Mouse (Mus musculus): Measurements from ENCODE around the gene Lsamp. TPM values are rescaled to one million over a fixed set of nuclear protein-coding genes. Genes with fewer than 3 reads are reported as not detected.

The Lsamp gene
- total RNA-seq, 2 experiments from 2014 or later, result 430 to 462 TPM

DNA sequence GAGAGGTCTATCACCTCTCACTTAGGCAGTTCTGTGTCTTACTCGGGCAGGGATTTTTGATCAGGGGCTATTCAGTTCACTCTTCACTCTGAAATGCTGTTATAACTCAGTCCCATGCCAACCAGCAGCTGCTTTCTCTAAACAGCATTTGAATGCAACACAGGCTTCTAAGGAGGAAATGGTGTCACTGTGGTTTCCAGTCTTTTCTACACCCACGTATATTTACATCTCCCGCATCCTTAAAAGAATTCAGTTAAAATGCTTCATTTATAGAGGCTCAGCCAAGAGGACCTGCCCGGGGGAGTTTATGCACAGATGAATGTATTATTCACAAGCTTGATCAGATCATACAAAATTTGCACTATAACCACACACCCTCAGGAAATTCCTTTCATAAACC, 306.0 kb downstream of the Lsamp start:
- no peak for DNase-seq

DNA sequence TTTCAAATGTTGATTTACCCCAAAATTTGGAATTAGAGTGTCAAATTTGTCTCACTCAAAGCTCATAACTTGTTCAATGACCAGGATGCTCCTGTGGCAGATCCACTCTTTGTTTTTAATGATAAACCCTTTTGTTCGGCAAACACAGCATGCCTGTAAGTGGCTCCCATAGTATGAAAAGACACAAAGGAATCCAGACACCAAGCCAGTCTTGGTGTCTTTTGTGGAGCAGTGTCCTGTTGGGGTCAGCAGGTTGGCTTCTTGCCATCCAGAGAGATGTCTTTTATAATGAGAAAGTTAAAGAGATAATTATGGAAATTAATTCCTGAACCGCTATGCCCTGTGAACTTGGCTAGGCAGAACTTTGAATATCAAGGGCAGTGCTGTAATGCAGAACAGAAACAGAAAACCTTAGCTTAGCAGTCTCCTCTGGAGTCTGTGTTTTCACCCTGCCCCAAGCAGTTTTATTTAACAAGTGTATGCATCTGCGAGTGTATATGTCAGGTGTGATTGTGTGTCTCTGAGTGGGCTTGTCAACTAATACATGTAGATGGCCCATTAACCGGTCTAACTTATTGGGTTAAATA, 310.2 kb downstream of the Lsamp start:
- DNase-seq, result no peak

DNA sequence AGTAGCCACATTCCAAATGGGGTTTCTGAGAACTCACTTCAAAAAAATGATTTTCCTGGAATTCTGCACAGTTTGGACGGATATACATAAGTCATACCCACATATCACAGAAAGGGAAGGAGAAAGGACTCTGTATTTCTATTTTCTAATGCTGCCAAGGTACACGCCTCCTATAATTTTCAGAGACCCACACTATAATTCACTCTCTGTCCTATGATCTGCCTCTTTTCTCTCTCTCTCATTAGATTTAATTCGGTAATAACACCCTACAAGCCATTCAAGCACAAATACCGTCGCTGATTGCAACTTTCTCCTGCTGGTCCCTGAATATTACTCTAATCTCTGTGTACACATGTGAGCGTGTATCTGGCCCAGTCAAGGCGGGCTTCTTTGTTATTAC, 311.1 kb downstream of the Lsamp start:
- DNase-seq, result no peak

DNA sequence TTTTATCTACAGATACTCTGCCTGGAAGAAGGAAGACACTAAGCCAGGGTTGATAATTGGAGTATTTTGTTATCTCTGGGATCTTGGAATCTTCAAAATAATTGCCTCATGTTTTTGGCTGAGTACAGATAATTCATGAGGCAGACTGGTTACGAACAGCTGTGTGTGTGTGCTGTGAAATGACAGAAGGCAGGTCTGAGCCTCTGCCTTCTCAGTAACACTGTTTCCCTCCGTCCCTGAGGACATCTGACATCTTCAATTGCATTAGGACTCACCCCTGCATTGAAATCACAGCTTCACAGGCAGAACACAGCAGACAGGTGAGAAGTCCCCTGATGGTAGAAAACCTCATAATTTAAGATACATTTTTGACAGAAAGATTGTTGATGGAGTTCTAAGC, 323.5 kb downstream of the Lsamp start:
- no peak for DNase-seq

DNA sequence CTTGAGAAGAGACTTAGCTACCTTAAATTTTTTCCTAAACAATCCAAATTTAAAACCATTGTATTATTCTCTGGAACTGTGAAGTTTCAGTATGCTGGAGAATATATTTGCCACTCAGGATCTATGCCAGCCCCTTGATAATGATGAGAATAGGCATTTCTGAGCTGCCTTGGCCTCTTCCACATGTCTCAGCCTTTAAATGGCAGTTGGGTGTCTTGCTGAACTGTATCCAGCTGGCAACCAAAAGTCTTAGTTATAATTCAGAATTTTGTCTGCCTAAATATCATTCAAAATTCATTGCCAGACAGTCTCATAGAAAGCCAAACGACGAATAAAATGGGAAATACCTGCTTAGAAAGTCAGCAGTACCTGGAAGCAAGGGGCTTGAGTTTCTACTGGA, 332.0 kb downstream of the Lsamp start:
- no peak for DNase-seq

DNA sequence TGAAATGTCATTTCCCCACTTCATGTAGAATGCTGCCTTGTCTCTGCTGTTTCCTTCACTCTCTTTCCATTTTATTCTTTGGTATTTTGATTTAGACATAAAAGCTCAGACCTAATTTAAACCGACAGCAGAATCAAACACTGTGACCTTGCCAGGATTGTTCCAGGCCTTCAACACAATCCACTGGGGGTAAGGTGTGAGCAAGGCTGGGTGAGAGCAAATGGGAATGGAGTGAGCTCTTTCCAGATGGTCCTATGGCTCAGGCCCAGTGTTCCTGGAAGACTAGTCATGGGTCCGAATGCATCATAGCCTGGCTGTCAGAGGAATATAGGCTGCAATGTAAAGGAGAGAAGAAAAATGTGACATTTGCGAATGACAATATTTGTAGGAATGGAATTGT, 340.6 kb downstream of the Lsamp start:
- DNase-seq, result no peak

DNA sequence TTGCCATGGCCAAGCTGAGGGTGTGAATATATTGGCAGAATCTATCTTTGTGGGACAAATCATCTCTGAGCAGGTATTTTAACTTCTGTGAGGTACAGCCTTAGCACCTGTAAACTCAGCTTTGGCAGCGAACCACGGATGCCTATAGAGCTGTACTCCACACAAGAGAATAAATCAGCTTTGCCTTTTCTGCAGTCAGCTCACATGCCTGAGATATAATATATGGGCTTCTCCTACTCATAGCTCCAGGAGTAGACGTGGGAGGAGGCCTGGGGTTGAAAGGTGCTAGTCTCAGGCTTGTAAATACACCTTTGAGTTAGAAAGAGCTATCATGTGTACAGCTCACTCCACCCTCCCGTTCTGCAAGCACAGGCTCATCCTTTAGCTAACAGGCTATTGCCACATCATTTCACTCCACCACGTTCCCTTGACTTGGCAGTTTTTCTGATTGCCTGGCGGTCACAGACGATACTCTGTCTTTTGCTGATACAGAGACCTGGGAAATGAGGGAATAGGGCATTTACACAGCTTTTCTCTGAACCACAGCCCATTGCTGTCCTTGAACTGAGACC, 344.2 kb downstream of the Lsamp start:
- DNase-seq, result no peak

DNA sequence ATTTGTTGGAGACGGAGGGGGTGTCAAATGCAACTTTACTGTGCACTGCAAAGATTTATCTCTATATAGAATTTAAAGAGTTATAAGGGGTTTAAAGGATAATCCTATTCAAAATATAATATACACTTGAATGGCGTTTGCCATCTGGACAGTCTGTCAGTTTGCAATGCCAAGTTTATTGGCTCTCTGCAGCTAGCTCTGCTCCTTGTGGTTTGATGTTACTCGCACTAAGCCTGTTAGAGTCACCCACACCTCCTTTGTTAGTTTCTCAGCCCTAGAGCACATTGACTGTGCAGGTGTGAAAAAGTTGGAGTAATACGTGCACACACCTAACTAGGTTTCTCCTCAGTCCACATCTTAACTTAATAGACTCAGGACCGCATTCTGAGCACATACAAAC, 385.5 kb downstream of the Lsamp start:
- DNase-seq, result no peak

DNA sequence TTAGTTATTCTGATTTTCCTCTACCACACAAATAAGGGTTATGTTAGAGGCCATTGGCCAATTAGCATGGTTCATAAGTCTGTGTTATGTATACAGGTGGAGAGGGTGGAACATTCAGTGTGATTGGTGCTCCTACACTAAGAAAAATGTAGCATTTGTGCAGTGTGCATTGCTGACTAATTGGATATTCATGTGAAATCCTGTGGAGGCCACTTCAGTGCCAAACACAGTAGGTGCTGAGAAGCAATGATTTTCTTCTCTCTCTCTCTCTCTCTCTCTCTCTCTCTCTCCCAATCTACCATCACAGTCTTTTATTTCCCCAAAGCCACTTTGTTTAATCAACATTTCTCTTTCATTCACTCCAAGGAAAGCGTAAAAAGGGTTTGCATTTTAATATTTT, 387.1 kb downstream of the Lsamp start:
- no peak for DNase-seq

DNA sequence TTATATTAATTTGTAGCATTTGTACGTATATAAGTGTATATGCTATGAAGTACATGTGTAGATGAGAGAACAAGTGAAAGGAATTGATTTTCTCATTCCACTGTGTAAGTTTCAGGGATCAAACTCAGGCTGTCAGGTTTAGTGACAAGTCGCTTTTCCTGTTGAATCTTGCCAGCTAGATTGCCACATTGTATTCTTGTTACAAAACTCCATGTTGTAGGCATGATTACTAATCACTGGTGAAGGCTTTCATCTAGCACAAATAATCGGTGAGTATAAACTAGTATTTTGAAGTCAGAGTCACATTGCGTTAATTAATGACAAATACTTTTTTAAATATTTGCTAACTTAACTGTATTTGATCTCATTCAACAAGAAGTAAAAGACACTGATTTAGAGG, 391.2 kb downstream of the Lsamp start:
- DNase-seq, result no peak

DNA sequence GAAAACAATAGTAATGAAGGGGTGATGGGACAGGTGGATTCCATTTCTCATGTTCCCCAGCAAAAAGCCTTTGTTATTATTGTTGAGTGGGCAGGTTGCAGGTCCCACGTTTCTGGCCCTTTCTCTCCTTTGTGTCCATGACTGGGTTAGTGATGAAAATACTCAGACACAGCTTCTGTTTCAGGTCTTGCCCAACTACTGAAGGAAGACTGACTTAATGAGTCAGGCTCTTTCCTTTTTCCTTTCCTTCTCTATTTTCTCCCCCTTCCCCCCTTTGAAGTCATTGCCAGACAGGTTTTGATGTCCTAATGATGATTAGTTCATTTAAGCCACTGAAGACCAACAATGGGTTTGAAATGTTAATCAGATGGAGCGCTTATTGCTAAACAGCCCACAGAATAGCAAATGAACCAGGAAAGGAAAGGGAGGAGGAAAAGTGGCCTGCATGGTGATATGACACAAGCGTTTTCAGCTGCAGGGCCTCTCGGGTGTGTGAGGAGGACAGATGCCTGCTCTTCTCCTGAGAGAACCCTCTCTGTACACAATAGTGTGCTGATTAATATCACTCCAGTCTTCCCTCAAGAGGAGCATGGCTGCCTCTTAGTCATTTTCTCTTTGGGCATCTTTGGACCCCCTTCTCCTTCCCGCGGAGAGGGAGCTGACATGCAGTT, 393.1 kb downstream of the Lsamp start:
- DNase-seq, result no peak

DNA sequence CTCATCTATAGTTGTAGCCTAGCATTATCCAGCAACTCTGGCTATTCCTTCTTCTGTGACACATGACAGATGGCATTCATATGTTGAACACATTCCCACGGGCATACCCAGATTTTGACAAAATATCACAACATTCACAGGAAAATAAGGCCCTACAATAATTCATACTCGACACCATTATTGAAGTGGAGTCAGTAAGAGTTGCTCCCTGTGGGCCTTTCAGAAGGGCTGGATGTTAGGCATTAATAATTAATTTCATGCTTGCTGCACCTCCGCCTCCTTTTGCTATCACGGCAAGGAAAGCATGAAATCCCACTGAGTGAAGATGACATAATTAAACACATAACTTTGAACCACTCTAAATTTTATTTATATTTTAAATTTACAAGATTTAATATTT, 407.9 kb downstream of the Lsamp start:
- no peak for DNase-seq

DNA sequence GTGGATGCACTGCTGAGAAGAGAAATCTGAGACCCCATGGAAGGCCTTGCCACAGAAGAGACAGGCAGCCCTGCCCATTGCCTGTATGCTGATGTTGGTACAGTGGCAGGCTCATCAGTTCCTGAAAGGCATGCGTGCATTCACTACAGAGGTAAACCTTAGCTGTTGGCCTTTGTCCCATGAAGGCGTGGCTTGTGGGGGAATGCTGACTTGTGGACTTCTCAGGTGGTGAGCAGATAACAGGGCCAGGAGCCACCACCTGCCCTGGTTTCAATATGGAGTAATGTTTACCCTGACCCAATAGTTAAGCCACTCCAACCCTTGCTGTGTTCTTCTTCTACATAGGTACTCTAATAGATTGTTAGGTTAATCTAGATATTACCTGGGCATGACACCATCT, 415.4 kb downstream of the Lsamp start:
- no peak for DNase-seq

DNA sequence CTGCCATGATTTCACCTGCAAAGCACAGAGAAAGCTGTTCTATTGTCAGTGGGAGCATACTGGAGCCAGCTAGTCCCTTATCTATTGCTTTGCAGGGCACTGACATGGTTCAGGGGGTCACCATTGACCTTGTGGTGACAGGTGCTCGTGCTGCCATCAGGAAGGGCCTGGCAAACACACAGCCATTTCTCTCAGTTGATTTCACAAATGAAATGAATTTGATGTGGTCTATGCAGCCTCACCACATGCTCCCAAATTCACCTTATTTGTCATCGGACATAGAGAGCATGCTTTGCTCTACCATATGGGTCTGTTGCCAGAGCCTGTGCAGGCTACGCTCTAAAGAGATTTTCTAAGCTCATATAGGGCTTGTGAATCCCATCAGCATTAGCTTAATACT, 450.1 kb downstream of the Lsamp start:
- DNase-seq, result no peak

DNA sequence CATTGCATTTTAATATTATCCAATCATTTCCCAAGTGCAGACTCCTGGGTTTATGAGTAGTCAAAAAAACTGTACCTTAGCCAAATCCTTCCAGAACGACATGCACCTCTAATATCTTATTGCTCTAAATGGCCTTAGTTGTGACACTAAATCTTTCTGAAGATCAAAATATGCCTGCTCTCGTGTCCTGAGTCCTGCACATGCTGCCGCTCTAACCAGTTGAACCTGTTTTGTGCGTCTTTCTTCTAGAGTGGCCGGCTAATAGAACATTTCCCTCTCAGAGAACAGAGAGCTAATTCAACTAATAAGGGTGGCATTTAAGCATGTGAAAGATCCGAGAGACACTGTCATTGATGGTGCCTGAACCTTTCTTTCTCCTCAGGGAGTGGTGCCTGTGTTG, 452.3 kb downstream of the Lsamp start:
- DNase-seq, result no peak

DNA sequence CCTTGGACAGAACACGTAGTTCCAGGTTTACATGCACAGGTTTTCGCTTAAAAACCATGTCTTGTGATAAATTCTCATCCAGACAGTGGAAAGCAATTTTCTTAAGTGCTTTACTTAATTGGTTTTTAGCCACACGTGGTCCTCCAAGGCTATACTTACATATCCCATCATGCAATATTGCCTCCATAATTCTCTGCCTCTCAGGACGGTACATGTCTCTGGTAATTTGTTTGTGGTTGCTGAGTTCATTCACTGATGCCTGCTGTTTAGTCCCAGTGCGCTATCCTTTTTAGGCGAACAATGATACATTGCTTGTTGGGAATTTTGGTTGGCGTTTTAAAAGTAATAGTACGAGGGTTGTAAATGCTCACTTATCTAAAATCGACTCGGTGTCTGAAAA, 453.7 kb downstream of the Lsamp start:
- DNase-seq, result no peak

DNA sequence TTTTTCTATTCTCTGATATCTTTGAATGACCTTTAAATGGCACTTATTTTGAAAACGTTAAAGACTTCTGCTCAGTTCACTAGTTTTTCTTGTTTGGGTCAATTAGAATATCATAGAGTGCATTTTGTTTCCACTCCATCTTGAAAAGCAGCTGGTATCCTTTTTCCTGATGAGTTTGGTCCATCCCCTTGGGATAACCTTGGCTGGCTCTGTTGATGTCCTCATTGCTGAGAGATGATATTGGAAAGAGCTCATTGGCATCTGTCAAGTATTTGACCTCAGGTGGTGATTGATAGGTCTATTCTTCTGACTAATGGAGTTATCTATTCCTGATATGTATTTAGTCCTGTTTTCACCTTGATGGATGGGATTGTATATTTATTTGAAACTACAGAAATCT, 454.7 kb downstream of the Lsamp start:
- DNase-seq, result no peak

DNA sequence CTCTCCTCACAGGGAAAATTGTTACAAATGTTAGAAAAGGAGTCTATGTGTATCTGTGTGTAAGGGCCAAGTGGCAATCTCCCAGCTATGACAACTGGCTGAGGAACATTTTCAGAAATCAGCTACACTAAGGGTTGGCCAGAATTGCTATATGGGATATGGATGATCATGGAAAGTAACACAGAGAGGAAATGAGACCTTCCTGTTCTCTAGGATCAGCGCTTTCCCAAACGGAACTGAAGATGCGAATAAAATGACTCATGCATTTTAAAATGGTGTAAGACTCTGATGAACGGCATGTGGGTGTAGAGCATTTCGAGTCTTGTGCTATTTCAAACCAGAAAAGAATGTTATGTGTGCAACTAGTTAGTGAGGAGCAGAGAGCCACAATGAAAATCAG, 462.4 kb downstream of the Lsamp start:
- peak in 1 of 2 experiments; percentile 26 for DNase-seq

DNA sequence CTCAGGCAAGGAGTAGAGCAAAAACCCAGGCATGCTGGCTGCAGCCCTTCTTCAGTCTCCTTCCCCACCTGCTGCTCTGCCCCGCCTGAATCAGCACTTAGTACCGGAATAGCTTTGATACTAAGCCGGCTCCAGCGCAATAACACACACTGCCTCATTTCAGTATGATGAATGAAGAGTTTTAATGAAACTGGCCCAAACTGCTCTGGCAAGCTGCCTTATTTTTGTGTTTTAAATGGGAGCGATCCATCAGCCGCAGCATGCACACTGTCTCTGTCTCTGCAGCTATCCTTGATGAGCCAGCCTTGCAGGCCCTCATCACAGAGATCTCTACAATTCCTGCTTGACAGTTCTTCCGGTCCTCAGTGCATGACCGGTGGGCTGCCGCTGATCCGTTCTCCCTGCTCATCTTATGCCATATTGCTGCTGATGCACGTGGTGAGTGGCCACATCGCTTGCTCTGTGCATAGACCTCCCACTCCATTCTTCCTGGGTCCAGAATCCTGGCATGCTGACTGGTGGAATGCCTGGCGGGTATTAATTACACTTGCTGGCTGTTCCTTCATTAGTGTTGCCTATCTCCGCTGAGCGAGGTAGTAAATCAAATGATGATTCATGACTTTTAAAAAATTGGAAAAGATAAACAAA, 479.4 kb downstream of the Lsamp start:
- peak; percentile 31 to 36 for DNase-seq

DNA sequence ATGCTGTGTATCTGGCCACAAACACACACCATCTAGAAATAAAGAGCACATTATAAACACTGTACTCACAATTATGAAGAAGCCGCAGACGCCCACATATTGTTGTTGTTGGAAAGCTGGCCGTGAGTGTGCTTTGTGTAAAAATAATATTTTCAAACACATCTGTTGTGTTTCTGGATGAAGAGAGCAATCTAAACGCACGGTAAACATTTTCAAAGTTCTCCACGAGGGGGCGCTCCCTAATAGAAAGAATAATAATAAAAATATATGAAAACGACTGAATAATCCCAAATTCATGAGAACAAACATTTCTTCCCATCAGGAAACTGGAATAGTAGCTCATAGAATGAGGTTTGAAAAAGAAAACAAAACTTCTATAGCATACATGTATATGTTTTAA, 482.4 kb downstream of the Lsamp start:
- peak; percentile 17 to 33 for DNase-seq

DNA sequence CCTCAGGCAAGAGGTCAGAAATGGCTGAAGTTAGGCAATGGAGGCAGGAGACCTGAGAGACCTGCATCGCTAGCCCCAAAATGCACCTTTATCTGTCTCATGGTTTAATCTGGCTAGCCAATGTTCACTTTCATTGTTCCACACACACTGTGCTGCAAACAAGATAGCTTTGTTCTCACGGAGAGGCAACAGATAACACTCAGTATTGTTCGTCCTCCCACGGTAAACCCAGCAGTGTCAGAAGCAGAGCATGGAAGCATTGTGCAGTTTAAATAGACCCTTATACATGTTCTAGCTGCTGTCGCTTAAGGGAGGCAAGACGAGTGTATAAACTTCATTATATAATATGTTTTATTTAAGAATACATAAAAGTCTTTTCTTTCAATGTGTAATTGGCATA, 486.8 kb downstream of the Lsamp start:
- DNase-seq, result no peak

DNA sequence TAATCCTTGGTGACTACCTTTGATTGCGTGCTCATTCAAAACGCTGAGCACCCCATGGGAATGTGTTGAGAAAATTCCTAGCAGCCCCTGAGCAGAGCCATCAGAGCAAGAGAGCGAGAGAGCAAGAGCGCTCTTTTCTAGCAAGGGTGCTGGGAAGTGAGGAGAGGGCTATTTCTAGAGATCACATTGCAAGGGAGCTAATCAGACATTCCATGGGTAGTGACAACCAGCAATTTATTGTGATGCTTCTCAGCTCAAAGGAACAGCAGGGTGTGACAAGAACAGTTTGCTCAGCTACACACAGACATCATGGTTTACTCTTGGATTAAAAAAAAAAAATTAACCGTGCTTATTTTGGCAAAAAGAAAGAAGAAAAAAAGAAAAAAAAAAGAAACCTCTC, 487.8 kb downstream of the Lsamp start:
- DNase-seq, result peak in 1 of 2 experiments; percentile 6

DNA sequence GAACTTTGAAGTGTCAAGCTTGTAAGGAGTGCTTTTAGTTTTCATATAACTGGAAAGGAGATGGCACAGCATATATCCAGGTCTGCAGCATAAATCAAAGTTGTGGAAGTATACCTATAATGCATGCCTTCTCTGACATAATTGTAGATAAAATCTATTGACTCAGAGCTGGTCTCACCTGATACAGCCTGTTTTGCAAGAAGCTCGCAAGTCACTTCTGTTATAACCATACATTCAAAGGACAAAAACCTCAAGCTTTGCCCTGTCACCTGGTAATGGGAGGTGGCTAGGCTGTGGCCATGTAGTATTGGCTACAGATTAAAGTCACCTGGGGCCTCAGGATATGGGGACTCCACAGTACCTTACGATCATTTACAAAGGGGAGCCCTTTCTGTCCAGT, 507.4 kb downstream of the Lsamp start:
- DNase-seq, result no peak
